Mouse (Mus musculus) adrenal gland, adult 8-10 months (tissue): ENCODE data around the gene Jup. TPM values are rescaled to one million over a fixed set of nuclear protein-coding genes. Genes with fewer than 3 reads are reported as not detected.
A peak's percentile ranks its signal among the peaks of the same experiment; 100 is the strongest.

Experiments used
- DNase-seq: peaks from one replicate; pipeline ENCODE4 v3.0.0; 2022
- total RNA-seq, 4 experiments: library from RNA; stranded (reverse); gene quantifications; 2 replicates each; pipeline ENCODE4 v1.2.4; 2022

Gene Jup
- total RNA-seq, result 100 to 1,000 TPM in 1 of 4 experiments, 10 to 100 TPM in 3; 57.5 to 101 (median 82.0) TPM

DNA sequence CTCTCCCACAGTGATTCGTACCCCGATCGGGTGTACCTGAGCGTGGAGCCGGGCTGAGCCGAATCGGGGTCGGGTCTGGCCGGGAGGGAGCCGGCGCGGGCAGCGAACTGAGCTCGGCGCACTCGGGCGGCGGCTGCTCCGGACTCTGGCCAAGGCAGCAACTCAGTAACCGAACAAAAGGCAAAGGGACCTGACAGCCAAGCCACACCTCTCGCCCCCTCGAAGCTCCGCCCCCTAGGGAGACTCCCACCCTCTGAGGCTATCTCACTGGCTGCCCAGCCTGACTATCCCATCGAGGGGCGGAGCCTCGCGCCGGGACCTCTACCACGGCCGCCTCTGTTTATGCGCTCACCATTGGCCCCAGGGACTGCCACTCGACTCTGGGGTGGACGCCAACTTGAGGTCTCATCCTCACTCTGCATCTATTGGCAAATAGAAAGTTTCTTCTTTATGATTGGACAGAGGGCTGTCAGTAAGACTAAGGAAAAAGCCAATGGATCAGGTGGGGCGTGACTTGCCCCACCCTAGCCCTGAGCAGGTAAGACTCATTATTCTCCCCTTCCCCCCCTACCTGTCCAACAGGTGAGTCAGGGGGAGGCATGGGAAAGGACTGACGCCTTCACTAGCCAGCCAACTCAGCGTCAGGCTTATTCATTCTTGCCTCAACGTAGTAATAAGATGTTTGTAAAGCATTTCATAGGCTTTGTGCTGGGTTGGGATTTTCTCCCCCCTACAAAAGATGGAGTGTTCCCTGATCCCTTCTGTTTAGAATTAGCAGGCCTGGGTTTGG is at the start of gene Jup:
TSS of gene Jup (minus strand) at position 164 of the 790 bp plus-strand sequence.
- peak; percentile 100 for DNase-seq

DNA sequence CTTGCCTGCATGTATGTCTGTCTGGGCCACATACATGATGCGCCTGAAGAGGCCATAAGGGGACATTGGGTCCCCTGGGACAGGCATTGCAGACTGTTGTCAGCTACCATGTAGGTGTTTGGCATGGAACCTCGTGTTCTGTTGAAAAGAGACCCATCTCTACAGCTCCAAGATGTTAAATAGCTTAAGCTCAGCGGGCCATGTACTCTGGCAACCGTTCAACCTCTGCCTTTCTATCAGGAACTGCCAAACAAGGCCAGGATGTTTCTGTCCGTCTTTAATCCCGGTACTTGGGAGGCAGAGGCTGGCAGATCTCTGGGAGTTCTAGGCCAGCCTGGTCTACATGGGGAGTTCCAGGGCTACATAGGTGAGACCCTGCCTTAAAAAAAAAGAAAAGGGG is 45.1 kb upstream of the Jup start:
- no peak for DNase-seq

DNA sequence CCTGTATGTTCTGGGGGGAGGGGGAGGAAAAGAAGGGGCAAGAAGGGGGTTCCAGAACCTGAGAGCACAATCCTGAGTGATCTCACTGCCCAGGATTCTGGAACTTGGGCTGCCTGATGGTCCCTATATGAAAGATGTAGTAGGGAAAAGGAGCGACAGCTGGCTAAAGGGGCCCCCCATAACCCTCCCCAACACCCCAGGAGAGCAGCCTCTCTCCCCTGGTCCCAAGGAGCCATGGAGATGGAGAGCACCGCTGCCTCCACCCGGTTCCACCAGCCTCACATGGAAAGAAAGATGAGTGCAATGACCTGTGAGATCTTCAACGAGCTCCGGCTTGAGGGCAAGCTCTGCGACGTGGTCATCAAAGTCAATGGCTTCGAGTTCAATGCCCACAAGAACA is 44.2 kb upstream of the Jup start, which contains the start of the genes Nt5c3b and Klhl10:
TSS of gene Nt5c3b (minus strand) at position 12 of the 400 bp plus-strand sequence.
TSS of gene Klhl10 (plus strand) at position 121 of the 400 bp plus-strand sequence.
- no peak for DNase-seq

DNA sequence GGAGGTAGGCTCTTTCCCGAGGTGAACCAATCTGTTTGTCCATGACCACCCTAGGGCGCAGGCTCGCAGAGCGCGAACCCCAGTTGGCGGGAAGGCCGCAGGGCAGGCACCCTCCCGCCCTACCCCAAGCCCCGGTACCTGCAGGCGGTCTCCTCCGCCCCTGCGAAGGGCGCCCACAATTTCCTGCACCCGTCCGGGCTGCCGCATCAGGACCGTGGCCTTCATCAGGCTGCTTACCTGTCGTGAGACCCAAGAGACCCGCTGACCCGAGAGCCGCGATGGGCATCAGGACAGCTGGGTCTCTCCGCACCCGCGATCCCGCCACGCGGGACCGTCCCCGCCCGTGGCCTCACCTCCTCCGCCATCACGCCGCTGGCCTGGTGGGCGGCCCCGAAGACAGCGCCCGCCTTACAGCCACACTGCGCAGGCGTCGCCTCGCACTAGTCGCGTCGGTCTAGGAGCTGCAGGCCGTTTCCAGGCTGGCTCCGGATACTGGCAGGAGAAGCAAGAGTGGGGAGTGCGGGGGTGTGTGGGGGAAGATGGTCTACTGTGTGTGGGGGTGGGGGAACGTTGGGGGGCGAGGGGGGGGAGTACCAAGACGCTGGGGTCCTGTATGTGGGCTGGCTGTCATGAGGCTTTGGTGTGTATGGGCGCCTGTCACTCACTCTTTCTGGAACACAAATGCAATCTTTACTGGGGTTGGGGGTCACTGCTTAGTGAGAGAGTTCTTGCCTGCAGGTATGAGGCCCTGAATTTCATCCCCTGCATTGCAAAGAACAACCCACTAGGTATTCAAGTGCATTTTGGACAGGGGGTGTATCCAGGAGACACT is 43.3 kb upstream of the Jup start:
- peak; percentile 81 for DNase-seq

DNA sequence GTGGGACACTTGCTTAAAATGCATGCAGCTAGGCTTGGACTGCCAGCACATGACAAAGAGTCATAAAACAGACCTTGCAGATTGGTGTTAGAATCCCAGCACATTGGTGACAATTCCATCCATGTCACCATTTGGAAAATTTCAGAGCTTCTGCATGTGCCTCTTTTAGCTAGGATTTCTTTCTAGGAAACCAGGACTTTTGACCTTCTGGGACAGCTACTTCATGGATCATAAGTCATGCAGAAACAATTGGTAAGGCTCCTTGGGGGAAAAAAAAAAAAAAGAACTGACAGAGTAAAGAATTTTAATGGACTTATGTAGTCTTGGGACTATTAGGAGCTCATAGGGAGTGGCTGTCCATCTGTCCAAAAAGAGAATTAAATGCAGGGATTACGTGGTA is 40.3 kb upstream of the Jup start:
- no peak for DNase-seq

DNA sequence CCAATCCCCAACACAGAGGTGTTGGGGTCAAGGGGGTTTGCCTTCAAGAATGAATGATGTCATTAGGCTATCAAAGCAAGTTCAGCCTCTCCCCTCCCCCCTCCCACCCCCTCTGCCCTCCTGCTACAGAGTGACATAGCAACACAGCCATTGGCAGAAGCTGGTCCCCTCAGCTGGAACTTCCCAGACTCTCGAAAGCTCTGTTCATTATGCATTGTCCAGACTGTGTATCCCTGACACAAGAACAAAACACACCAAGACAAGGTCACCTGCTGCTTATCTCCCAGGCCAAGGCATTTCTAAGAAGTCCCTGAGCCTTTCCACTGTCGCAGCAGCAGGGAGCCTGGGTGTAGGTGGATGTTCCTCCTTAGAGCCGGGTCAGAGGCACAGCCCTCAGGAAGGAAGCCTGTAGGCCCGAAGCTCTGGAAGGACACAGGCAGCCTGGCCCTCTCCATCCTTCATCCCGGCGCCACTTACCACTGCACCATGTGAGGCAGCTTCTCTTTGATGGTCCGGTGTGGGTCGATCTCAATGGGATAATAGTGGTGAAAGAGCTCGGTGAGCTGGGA is 38.2 kb upstream of the Jup start:
- no peak for DNase-seq

DNA sequence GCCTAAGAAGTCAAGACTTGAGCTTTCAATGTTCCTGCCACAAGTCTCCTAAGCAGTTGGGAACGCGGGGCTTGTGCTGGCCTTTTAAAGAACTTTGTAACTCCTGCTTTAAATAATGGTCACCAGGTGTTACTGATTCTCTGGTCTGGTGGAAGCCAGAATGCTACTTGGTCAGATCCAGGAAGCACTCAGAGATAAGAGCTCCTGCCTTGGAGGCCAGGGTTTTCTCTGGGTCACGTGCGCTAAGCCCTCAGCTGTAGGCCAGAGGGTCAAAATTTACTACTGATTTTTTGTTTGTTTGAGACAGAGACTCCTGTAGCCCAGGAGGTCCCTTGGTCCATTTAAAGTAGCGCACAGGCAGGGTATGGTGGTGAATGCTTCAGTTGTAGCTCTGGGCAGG is 34.4 kb upstream of the Jup start:
- DNase-seq, result no peak

DNA sequence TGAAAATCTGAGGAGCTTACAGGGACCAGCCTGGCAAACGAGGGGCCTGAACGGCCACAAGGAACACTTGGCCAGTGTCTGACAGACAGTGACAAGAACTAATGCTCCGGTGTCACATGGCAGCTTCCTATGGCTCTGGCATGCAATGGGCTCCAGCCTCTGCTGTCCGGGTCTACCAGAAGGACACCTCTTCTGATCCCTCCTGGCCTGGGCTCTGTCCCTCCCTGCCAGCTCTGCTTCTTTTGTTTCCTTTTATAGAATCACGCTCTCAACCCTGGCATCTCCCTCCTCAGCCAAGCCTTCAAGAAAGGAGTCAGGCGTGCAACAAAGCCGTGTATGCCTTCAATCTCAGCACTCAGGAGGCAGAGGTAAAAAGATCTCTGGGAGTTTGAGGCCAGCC is 32.5 kb upstream of the Jup start:
- no peak for DNase-seq

DNA sequence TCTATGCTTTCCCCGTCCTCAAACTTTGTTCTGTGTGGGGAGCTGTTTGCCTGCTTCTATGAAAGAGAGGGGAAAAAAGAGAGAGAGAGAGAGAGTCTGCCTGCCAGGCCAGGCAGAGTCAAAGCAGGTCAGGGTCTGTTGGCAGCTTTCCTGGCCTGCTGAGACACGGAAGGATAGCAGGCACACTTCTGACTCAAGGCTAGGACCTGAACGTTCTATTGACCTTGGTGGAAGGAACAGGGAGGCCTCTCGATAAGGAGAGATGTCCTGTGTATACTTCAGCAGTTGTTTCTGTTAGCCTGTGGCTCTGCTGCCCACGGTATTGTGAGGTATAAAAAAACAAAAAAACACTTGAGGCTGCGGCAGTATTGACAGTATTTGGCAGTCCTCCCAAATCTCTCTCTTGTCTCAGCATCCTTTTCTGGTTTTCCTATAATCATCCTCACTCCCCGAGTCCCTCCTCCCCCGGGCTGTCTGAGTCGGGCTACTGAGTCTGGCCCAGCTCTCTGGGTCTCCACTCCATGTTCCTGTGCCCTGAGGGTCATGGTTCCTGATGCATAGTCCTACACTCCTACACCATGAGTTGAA is 31.1 kb upstream of the Jup start:
- peak; percentile 90 for DNase-seq

DNA sequence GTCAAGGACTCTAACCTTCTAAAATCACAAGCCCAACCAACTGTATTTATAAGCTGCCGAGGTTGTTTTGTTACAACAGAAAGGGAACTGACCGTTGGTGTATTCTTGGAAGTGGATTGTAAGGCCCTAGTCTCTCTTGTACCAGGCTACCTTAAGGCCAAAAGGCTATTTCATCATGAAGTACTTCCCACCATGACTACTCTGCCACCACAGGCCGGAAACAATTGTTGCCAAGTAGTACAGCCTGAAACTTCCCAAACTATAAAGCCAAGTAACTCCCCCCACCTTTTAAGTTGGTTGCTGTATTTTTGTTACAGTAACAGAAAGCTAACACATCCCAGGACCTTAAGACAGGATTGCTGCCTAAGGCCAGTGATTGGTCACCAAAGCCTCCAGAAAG is 29.3 kb upstream of the Jup start:
- no peak for DNase-seq

DNA sequence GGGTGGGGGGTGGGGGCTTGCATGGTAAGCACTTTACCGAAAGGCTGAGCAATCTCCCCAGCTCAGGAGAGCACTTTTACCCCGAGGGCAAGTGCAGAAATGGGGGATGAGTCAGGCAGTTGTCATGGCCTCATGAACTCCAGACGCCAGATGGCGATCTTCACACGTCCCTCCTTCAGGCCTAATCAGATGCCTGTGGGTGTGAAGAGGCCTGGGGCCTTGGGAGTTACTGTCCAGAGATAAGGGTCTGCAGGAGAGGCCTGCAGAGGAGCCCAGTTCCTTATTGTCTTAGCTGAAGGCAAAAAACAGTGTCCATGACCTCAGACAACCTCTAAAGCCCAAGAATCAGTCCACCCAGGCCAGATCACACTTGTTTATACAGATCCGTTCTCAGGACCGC is 28.3 kb upstream of the Jup start:
- DNase-seq, result peak; percentile 77

DNA sequence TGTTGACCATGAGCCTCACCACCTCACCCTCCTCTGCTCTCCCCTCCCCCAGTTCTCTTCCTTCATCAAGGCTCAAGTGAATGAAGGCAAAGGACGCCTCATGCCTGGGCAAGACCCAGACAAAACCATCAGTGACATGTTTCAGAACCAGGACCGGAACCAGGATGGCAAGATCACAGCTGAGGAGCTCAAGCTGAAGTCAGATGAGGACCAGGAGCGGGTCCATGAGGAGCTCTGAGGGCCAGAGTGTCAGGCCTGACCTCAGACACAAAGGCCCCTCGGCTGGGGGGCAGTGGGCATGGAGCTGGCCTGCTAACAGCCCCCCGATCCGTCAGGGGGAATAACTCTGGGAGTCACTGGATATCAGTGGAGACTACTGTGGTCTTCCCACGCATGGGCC is 26.3 kb upstream of the Jup start:
- no peak for DNase-seq

DNA sequence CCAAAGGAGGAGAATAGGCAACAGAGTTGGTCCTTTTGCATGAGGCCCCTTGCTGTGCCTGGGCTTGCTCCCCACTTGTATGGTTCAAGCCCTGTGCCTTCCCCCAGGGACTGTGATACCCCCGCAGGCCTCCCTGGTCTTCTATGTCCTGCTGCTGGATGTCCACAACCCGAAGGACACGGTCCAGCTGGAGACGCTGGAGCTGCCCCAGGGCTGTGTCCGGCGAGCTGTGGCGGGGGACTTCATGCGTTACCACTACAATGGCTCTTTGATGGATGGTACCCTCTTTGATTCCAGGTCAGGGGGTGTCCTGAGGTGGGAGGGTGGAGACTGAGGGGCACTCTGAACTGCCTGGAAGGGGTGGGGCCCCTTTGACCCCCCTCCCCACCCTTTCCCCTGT is 24.0 kb upstream of the Jup start:
- no peak for DNase-seq

DNA sequence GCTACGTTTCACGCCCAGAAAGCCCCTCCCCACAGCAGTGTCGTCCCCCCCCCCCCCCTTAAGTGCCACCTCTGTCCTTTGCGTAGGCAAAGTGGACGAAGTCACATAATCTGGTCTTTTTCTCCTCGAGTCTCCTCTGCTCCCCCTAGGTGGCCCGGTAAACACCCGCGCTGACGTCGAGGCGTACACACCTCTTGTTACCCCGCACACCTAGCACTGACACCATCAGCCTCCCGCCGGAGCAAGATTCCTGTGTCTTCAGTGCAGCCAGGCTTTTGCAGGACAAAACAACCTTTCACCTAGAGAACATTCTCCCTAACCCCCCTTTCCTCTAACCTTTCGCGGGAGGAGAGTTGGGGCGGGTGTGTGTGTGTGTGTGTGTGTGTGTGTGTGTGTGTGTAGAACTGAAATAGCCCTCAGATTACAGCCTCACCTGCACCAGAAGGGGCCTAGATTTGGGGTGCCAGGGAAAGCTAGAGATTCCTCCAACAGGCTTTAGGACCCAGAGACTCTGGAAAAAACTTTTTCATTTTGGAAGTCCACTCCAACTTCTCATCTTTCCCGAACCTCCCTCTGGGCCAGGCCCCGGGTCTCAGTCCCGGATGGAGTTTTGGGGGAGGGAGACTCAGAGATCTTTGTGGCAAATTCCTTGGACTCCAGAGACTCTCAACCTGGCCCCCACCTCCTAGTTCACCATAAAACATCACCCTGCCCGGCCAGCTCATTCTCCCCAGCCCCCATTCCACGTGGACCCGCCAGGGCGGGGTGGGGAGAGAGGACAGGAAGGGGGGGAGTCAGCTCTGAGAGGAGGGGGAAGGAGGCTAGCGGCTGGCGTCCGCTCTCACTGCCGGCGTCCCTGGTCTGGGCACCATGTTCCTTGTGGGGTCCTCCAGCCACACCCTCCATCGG is 17.6 kb upstream of the Jup start, which contains the start of gene Fkbp10:
TSS of gene Fkbp10 (plus strand) at position 784 of the 909 bp plus-strand sequence.
- DNase-seq, result peak; percentile 56

DNA sequence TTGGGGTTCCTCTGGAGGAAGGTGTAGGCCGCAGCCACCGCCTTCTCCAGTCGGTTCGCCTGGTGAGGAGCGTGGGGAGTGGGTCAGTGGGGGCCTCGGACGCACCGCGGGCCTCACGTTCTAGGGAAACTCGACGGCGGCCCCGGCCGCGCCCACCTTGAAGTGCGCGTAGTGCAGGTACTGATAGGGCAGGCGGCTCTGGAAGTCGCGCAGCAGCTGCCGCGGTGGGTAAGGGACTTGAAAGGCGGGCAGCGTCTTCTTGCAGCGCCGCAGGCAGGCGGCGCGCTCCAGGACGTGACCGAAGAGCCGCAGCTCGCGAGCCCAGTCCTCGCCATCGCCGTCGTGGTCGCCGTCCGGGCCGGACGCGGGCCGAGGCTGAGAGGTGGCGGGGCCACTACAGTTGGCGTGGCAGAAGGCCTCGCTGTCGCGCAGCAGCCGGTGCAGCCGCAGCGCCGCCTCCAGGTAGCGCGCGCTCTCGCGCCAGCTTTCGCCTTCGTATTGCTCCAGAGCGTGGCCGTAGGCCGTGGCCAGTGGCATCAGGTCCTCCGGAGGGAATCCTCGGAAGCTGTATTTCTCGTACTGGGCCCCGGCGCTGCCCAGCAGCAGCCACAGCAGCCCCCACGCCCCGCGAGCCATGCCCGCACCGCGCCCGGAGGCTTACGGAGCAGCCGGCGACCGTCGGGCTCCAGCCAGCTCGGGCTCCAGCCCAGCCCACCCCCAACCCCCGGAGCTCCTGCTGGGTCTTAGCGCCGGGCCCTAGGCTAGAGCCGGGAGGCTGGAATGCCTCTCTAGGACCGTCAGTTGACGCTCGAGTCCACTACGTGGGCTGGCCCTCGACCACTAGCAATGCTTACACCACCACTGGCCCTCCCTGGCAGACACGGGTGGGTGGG is 16.7 kb upstream of the Jup start, which contains the start of gene P3h4:
TSS of gene P3h4 (minus strand) at position 816 of the 893 bp plus-strand sequence.
- peak; percentile 70 for DNase-seq

DNA sequence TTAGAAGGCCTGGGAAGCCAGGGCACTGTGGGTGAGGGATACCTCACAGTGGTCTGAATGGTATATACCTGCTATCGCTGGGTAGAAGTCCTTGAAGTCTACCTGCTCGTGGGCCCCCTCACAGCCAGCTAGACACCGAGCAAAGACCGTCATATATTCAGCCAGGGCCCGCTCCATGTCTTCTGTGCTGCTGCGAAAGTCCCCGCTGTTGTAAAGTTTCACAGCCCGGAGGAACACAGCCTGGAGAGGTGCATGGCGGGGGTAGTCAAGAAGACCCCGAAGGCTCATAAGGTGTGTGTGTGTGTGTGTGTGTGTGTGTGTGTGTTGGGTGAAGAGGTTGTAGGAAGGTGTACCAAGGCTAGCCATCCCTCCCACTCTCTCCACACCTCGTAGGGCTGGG is 16.0 kb upstream of the Jup start:
- DNase-seq, result no peak

DNA sequence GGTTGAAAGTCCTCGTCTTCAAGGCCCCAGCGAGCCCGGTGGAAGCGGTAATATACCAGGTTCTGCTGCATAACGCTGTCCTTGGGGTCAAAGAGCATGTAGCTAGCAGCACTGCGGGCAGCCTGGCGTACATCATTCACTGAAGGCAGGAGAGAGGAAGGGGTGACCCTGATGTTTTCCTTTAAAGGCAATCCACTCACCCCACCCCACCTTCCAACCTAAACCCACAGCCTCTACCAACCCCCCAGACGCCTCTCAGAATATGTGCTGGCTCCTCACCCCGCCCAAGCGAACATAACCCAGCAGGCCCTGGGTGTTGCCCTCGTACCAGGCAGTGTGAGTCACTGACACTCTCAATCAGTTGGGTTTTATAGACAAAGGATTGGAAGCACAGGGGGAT is 14.2 kb upstream of the Jup start:
- no peak for DNase-seq

DNA sequence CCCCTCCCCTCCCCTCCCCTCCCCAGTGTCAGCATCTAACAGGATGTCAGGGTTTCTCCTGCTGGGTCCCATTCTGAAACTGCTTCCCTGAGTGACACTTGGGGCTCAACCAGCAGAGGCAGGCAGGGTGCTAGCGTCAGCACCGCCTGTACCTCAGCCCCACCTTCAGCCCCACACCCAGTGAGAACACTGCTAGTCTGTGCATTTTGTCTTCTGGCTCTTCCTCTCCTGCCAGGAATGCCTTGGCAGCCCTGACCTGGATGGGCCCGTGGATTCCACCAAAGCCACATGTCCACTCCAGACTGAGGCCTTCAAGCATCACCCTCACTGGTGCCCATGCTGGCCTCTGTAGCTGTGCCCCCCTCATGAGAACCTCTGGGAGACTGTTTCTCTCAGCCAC is 12.1 kb upstream of the Jup start:
- no peak for DNase-seq

DNA sequence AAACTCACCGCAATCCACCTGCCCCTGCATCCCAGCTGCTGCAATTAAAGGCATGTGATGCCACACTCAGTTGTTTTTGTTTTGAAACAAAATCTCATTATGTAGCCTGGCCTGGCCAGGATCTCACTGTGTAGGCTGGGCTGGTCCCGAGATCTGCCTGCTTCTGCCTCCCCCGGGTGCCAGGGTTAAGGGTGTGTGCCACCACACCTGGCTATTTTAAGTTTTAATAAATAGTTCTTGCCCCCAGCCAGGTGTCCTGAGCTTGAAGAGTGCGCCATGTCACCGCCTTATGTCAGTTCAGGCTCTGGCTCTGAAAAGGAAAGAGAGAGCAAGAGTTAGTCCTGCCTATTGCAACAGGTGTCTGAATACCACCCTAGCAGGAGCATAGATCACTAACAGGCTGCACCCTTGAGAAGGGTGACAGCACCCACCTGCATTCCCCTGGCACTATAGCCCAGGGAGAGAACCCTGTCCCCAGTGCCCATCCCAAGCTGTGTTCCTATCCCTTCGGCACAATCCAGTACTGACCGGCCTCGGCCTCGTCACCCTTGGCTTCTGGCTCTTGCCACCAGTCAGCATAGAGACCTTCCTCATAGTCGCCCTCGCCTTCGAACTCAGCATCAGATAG is 11.4 kb upstream of the Jup start:
- no peak for DNase-seq
